Mouse (Mus musculus) urinary bladder, postnatal 25 days (tissue): ENCODE measurements around the gene E130208F15Rik.

Source experiments
- DNase-seq: peaks from one replicate; pipeline ENCODE4 v3.0.0; 2022; ENCODE audit warnings: low spot score

Gene E130208F15Rik

GRCm38 (mm10) chr7:30321539-30322284 lies at the start of gene E130208F15Rik:
Gene E130208F15Rik, plus strand, starts transcription at chr7:30321740.
- peak; percentile 49 for DNase-seq

- no peak for DNase-seq
Observed at GRCm38 (mm10) chr7:30274383-30274782, 47.2 kb upstream of the E130208F15Rik start.

- no peak for DNase-seq
Observed at GRCm38 (mm10) chr7:30278911-30279310, 42.6 kb upstream of the E130208F15Rik start.

GRCm38 (mm10) chr7:30279536-30279935 lies 42.0 kb upstream of the E130208F15Rik start:
- DNase-seq = no peak

DNA sequence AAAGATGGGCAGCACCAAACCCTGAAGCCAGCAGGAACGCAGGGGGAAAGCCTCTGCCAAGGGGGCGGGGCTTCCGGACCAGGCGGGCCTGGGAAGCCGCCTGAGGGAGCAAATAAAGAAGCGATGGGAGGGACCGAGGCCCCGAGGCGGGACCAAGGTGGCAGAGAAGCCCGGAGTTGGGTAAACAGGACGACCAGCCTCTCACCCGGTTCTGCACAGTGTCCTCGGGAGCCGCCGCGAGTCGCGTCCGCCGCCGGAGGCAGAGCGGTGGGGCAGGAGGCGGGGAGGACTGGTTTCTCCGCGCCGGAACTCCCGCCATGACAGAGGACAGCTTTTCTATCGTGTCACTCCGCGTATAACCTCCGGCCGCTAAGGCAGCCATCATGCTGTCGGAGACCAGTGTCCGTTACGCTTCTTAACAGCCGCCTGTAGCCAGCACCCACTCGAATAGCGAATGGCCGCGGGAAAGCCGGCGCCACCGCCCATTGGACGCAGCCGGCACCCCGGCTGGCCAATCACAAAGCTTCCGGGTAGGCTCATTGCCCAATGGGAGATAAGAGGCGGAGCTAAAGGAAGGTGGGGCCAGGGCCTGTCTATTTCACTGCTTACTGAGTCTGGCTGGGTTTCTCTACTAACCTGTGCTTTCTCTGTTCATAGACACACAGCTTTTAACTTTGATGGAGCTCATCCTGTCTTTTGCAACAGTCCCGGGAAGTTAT lies 41.4 kb upstream of the E130208F15Rik start, which contains the start of the genes Thap8 and Wdr62:
Gene Thap8, plus strand, starts transcription at position 144 of the 719 bp plus-strand sequence.
Gene Wdr62, minus strand, starts transcription at position 469 of the 719 bp plus-strand sequence.
- DNase-seq = peak; percentile 83

DNA sequence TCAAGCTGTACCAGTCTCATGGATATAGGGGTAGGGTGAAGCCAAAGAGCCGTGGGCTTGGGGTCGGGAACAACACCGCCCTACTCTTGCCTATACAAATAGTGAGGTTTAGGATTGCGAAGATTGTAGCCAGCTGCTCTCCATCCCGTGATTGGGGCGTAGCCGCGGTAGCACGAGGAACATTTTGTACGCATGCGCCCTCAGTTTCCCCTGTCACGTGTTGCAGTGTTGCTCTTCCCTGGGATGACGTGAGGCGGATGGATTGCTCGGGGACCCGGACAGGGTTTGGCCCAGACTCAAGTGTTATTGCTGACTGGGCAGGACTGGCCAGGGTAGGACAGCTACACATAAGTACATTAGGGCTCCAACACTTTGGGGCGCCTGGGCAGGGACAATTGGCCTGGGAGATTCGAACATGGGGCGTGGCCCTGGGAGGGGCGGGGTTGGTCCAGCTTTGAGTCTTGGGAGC lies 40.8 kb upstream of the E130208F15Rik start:
- peak; percentile 72 for DNase-seq

- no peak for DNase-seq
Observed at GRCm38 (mm10) chr7:30281522-30281921, 40.0 kb upstream of the E130208F15Rik start.

- DNase-seq = no peak
Observed at GRCm38 (mm10) chr7:30282740-30283139, 38.8 kb upstream of the E130208F15Rik start.

GRCm38 (mm10) chr7:30286701-30287410 lies 34.7 kb upstream of the E130208F15Rik start:
- no peak for DNase-seq

- no peak for DNase-seq
Observed at GRCm38 (mm10) chr7:30288046-30288445, 33.5 kb upstream of the E130208F15Rik start.

GRCm38 (mm10) chr7:30289071-30289713 lies 32.3 kb upstream of the E130208F15Rik start:
- DNase-seq = no peak

- no peak for DNase-seq
Observed at GRCm38 (mm10) chr7:30289714-30290399, 31.7 kb upstream of the E130208F15Rik start.

DNA sequence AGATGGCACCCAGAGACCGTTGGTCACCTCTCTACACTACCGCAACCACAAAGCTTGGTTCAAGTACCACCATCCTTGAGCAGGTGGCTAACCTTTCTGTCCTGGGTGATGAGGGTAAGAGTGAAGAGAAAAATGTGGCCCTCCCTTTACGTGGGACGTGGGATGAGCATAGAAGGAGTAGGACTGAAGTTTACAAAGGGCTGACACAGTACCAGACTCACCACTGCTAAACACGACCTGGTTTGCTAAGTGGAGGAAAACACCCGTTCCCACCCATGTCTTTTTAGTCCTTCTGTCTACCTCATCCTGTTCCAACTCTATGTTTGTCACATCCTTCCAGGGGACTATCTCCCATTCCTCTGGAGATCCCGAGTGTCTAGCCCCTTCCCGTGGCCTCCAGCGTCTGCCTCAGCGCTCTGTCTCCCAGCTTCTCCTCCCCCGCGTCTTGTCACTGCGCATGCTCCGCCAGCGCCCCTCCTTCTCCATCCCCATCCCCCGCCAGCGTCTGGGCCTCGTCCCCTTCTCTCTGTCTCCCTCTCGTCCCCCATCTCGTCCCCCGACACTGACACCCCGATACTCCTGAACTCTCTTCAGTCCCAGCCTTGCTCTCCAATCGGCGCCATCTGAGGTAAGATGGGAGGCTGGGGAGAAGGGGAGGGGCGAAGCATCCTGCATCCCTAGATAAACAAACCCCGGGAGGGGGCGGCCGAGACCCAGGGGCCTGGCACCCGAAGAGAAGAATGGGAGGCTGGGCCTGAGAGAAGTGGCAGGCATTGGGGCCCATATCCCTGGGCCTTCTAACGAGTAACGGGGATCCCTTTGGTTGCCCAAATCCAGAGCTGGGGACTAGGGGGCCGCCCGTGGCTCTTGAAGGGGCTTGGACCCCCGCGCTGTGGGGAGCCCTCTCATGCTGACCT lies 30.1 kb upstream of the E130208F15Rik start, which contains the start of gene Clip3:
Gene Clip3, plus strand, starts transcription at position 514 of the 917 bp plus-strand sequence.
- DNase-seq = peak; percentile 56

DNA sequence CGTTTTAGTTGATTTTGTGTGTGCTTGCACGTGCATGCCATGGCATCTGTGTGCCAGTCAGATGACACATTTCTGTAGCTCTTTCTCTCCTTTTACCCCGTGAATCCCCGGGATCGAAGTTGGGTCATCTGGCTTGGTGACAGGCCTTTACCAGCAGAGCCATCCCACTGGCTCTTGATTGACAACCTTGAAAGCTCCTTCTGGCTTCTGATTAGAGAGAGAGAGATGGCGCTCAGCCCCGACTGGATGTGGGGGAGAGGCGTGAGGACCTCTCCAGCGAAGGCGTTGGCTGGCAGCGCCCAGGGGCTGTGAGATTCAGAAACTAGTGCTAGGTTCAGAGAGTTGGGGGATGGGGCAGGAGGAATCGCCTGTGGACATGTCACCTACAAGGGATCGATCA lies 27.7 kb upstream of the E130208F15Rik start:
- DNase-seq = no peak

DNA sequence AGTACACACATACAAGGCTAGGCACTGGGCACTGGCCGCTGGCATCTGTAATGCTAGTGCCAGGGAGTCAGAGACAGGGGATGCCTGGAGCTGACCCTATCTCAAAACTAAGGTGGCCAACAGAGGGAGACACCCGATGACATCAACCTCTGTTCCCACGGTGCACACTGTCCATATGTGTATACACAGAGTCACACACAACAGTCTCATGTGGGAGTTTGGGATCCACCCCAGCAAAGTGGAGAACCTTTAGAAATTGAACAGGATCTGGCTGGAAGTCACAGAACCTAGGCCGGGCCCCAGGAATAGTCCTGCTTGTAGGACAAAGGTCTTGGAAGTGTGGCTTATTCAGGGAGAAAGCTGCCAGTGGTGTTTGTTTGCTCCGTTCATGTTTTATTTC lies 27.2 kb upstream of the E130208F15Rik start:
- no peak for DNase-seq

- DNase-seq = no peak
Observed at GRCm38 (mm10) chr7:30295103-30295502, 26.4 kb upstream of the E130208F15Rik start.

- DNase-seq = no peak
Observed at GRCm38 (mm10) chr7:30296816-30297215, 24.7 kb upstream of the E130208F15Rik start.

GRCm38 (mm10) chr7:30297266-30297665 lies 24.3 kb upstream of the E130208F15Rik start:
- DNase-seq = no peak

GRCm38 (mm10) chr7:30300914-30301313 lies 20.6 kb upstream of the E130208F15Rik start:
- no peak for DNase-seq
